Mouse (Mus musculus) heart, adult 18-20 months (tissue): ENCODE measurements around the gene Gm21103. TPM values are rescaled to one million over a fixed set of nuclear protein-coding genes. Genes with fewer than 3 reads are reported as not detected.
"Not testable (repeated sequence)": the region's sequence is repeated elsewhere in the genome, so short reads cannot be mapped to it uniquely, and the experiment has no call there.

Experiments
- DNase-seq, 2 experiments: peaks; one replicate each; pipeline ENCODE4 v3.0.0; 2021 to 2022; ENCODE audit warnings: mixed read lengths in 1 of 2
- long read RNA-seq, 2 experiments: library from polyadenylated mRNA; stranded (forward); transcript quantifications; one replicate each; pipeline ENCODE4 v2.0.0; 2021
- total RNA-seq, 2 experiments: library from RNA; stranded (reverse); gene quantifications; 2 replicates each; pipeline ENCODE4 v1.2.3; 2021

Gene Gm21103
- total RNA-seq: not detected
- long read RNA-seq, experiment 1: 0 reads
- long read RNA-seq, experiment 2: 0 reads

GRCm38 (mm10) chr14:6304743-6305142, at the start of gene Gm21103:
Gene Gm21103, minus strand, starts transcription at chr14:6304843.
- DNase-seq: not testable (repeated sequence)

- not testable (repeated sequence) for DNase-seq
These were observed 38.9 kb upstream of the Gm21103 start, which contains the start of gene Gm3618 for GRCm38 (mm10) chr14:6343578-6343977. Gene Gm3618, minus strand, starts transcription at chr14:6343678.

GRCm38 (mm10) chr14:6286931-6287715, 17.5 kb downstream of the Gm21103 start, which contains the start of gene Gm3411:
Gene Gm3411, minus strand, starts transcription at chr14:6287250.
- peak; percentile 61 to 81 for DNase-seq

Other genes starting within 250 kb of the Gm21103 start
- gene Gm6337, start 246.6 kb downstream of the Gm21103 start, total RNA-seq: not detected
- under 1 TPM in 1 of 2 experiments, not detected in 1; 0.18 TPM for gene Gm8206, start 210.9 kb downstream of the Gm21103 start, total RNA-seq
- not detected for gene Gm3468, start 196.2 kb downstream of the Gm21103 start, total RNA-seq
- gene Gm3476, start 179.0 kb downstream of the Gm21103 start, total RNA-seq: not detected
- under 1 TPM in 1 of 2 experiments, not detected in 1; 0.27 TPM for gene Gm21560, start 85.6 kb downstream of the Gm21103 start, total RNA-seq
- not detected for gene Gm3411, start 17.6 kb downstream of the Gm21103 start, total RNA-seq
- gene Gm3618, start 38.8 kb upstream of the Gm21103 start, total RNA-seq: not detected
- not detected for gene Gm16440, start 85.5 kb upstream of the Gm21103 start, total RNA-seq
- gene Gm3591, start 107.6 kb upstream of the Gm21103 start, total RNA-seq: under 1 TPM in 1 of 2 experiments, not detected in 1; 0.32 TPM
- not detected for gene Gm3594, start 139.8 kb upstream of the Gm21103 start, total RNA-seq
- not detected for gene Gm8356, start 232.4 kb upstream of the Gm21103 start, total RNA-seq